Mouse (Mus musculus): ENCODE results near the gene Slc25a25. TPM values are rescaled to one million over a fixed set of nuclear protein-coding genes. Genes with fewer than 3 reads are reported as not detected.

Gene Slc25a25
- polyA plus RNA-seq, 1 experiment from 2014 or later = 33.0 TPM

DNA sequence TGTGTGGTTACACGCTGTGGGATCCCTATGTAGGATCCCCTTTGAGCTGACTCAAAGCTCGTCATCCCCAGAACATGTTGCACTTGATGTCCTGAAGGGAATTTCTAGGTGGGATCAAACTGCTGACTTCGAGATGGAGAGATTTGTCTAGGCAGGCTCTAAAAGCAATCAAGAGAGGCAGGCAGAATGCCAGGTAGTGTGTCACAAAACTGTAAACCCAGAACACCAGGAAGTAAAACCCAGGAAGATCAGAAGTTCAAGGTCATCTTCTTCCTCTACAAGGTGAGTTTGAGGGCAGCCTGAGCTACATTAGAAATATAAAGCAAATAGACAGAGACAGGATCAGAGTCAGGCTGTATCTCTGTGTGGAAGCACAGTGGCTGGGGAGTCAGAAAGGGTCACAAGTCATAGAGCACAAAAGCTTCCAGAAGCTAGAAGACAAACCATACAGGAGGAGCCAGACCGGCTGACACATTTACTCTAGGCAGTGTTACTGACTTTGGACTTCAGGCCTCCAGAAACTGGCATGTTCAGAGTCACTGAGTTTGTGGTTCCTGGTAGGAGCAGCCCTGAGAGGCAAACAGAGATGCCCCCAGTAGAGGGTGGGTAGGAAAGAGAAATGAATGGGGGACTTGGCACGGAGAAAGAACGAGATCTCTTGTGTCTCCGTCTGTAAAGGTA is 44.0 kb downstream of the Slc25a25 start:
- peaks cover 13% of the 10 kb centered on the region for H3K36me3 ChIP-seq
- DNase-seq (ENCODE audit: low spot score) = no peak
- H3K4me1 ChIP-seq = peaks cover 22% of the 10 kb centered on the region
- H3K27me3 ChIP-seq (ENCODE audit: low read depth, poor library complexity, severe bottlenecking) = no peaks in the 10 kb centered on the region
- no peaks in the 10 kb centered on the region for H3K9me3 ChIP-seq (replicated peaks)
- WGBS = 87% methylated on average over 7 of the region's 7 CpGs
- no peak overlapping the region for H3K4me3 ChIP-seq
- peak overlapping the region; percentile 63 for H3K27ac ChIP-seq

DNA sequence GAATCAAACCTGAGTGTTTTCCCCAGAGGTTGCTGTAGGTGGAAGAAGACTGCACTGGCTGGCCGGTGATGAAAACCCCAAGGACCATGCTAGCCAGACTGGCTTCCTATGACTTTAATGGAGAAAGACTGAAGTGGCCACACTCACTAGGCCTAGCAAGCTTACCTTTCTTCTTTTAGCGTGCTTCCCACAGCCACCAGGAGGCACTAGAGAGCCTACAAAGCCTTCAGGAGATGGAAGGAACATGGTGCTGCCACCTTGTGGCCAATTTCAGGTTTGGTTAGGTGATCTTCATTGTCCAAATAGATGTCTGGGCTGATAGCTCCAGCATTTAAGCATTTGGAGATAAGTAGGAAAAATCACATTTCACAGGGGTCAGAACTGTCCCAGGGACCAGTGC is 46.6 kb downstream of the Slc25a25 start:
- Histone ChIP-seq H3K4me1 (peaks cover 14% of the 10 kb centered on the region), H3K27me3 (ENCODE audit: low read depth, poor library complexity, severe bottlenecking) (no peaks in the 10 kb centered on the region), H3K36me3 (peaks cover 39% of the 10 kb centered on the region), H3K9me3 (replicated peaks) (no peaks in the 10 kb centered on the region), H3K4me3 (no peak overlapping the region), H3K27ac (peak overlapping the region; percentile 2; the same call in 1 of the 2 replicates)
- WGBS = 17% methylated on average over 2 of the region's 2 CpGs
- DNase-seq (ENCODE audit: low spot score) = peak; percentile 97

DNA sequence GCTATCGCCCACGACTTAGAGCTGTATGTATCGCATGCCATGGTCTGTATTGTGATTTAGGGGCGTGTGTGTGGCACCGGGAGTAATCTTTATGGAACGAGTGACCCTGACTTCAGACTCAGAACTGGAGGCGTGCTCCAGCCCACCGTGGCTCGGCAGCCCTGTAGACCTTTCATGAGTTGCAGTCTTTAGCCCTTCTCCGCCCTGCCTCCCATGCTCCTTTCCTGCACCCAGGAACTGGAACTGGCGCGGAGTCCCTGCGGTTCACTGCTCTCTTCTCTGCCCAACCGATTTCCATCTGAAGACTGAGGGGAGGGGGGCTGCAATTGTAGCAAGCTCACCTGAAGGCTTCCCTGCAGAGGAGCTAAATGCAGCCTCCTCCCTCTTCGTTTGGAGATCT is 54.5 kb downstream of the Slc25a25 start:
- Histone ChIP-seq H3K9me3 (replicated peaks) (no peaks in the 10 kb centered on the region), H3K4me1 (peaks cover 28% of the 10 kb centered on the region), H3K4me3 (peak overlapping the region; percentile 97), H3K36me3 (peaks cover 43% of the 10 kb centered on the region), H3K27me3 (ENCODE audit: low read depth, poor library complexity, severe bottlenecking) (no peaks in the 10 kb centered on the region), H3K27ac (peak overlapping the region; percentile 84)
- WGBS = under 1% methylated on average over 15 of the region's 15 CpGs
- no peak for DNase-seq (ENCODE audit: low spot score)

DNA sequence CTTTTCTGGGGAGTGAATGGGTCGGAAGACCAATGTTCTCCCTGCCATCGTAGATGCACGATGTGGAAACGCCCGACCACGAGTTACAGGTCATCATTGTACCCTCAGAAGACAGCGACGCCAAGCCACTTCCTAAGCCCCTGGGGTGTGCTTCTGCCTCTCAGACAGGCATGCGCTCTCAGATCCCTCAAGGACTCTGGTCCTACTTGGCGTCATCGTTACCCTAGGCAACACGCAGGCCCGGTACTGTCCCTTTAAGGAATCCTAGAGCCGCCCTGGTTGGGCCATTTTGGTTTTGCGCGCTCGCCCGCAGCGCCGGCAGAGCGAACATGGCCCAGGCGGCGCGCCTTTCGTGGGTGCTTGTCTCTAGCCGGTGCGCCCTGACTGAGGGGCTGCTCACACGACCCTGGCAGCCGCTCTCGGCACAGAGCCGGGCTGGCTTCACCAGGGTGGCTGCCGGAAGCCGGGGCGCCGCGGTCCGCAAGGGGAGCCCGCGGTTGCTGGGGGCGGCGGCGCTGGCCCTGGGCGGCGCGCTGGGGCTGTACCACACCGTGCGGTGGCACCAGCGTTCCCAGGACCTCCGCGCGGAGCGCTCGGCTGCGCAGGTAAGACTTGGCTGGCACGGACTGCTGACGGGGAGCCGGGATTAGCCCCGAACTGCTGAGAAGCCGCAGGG is 55.2 kb downstream of the Slc25a25 start:
- peak overlapping the region; percentile 97 for H3K4me3 ChIP-seq
- WGBS = under 1% methylated on average over 57 of the region's 59 CpGs
- H3K36me3 ChIP-seq = peaks cover 37% of the 10 kb centered on the region
- peak overlapping the region; percentile 84 for H3K27ac ChIP-seq
- peaks cover 30% of the 10 kb centered on the region for H3K4me1 ChIP-seq
- no peaks in the 10 kb centered on the region for H3K27me3 ChIP-seq (ENCODE audit: low read depth, poor library complexity, severe bottlenecking)
- H3K9me3 ChIP-seq (replicated peaks) = no peaks in the 10 kb centered on the region
- DNase-seq (ENCODE audit: low spot score) = peak; percentile 89

DNA sequence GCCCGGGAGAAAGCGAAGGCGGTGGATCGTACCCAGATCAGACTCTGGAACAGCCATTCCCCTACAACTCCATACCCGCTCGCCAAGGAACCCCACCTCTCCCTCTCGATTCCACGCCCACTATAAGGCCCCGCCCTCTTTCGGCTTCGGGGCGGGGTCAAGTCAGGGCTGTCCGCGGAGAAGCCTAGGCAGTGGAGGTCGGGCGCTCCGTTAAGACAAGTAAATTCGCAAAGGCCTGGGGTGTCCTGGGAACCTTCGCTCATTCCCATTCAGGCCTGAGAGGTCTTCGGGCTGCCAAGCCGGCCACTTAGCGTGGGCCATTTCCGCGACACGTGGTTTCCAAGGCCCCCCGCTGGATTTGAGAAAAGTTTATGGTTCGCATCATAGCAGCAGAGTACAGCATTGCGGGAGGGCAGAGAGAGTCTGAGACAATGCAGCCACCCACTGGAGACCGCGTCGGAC is 55.7 kb downstream of the Slc25a25 start, which contains the start of gene Ptges2:
Gene Ptges2 (plus strand): TSS at position 413 of the 462 bp plus-strand sequence.
- H3K4me1 ChIP-seq = peaks cover 36% of the 10 kb centered on the region
- DNase-seq (ENCODE audit: low spot score) = peak; percentile 90
- H3K36me3 ChIP-seq = peaks cover 32% of the 10 kb centered on the region
- peak within 1 kb of the TSS; percentile 84 for H3K27ac ChIP-seq
- H3K4me3 ChIP-seq = peak within 1 kb of the TSS; percentile 97
- under 1% methylated on average over 31 of the region's 31 CpGs for WGBS
- H3K9me3 ChIP-seq (replicated peaks) = no peaks in the 10 kb centered on the region
- H3K27me3 ChIP-seq (ENCODE audit: low read depth, poor library complexity, severe bottlenecking) = no peaks in the 10 kb centered on the region

DNA sequence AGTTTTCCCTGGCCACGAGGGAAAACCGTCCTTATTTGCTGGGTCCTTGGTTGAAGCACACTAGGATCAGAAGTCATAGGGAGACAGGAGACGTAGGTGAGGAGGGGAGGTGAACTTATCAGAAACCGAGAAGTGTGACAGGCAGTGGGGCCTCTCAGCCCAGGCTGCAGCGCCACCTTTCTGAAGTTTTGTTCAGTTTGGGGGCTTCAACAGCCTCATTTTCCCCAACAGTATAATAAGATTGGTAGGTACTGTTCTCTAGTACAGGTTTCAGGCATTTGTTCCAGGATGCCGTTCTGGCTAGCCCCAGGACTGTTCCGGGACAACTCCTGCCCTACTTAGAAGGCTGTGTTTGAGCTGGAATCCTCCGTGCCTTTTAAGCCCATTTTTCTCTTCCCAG is 56.3 kb downstream of the Slc25a25 start:
- H3K4me3 ChIP-seq = peak overlapping the region; percentile 97
- WGBS = 7% methylated on average over 8 of the region's 8 CpGs

DNA sequence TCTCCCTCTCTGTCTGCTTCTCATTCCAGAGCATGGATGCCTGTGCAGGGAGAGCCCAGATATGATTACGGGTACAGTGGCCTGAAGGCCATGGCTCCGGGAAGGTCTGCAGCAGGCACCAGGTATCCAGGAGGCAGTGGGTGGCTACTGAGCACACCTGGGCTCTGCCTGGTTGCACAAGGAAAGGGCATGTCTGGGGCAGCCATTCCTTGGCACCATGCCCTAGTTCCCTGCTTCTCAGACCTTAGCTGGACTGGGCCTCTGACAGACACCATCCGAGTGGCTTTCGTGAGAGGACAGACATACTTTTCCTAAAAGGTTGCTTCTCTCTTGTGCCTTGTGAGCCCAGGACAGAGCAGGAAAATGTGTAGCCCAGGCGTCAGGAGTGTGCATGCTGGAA is 59.2 kb downstream of the Slc25a25 start:
- 94% methylated on average over 5 of the region's 5 CpGs for WGBS
- no peak overlapping the region for H3K4me3 ChIP-seq
- peaks cover 50% of the 10 kb centered on the region for H3K4me1 ChIP-seq
- 0 out of 2 replicates have a peak, but pooled peaks cover 4% of the 10 kb centered on the region for H3K36me3 ChIP-seq
- H3K27ac ChIP-seq = no peak overlapping the region
- no peak for DNase-seq (ENCODE audit: low spot score)
- H3K9me3 ChIP-seq (replicated peaks) = no peaks in the 10 kb centered on the region
- H3K27me3 ChIP-seq (ENCODE audit: low read depth, poor library complexity, severe bottlenecking) = 0 out of 2 replicates have a peak, but pooled peaks cover 9% of the 10 kb centered on the region

More for the DNA sequence above, 56.3 kb downstream of the Slc25a25 start:
- peak; percentile 52 for DNase-seq (ENCODE audit: low spot score)
- no peaks in the 10 kb centered on the region for H3K9me3 ChIP-seq (replicated peaks)
- peak overlapping the region; percentile 84 for H3K27ac ChIP-seq
- H3K27me3 ChIP-seq (ENCODE audit: low read depth, poor library complexity, severe bottlenecking) = no peaks in the 10 kb centered on the region
- peaks cover 37% of the 10 kb centered on the region for H3K4me1 ChIP-seq
- peaks cover 26% of the 10 kb centered on the region for H3K36me3 ChIP-seq

DNA sequence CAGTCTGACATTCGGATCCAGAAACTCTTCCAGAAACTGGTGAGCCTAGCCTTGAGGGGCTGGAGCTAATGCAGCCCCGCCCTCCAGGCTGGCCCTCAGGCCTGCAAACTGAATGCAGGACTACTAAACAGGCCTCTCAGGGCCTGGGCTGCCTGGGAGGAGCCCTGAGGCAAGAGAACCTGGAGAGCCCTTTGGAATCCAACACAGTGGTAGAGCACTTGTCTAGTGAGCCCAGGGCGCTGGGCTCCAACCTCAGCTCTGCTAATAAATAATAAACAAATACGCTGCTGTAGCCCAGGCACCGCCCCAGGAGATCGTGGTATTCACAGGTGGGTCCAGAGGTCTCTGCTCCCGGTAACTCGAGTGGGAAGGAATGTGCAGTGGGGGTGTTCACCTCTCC is 60.4 kb downstream of the Slc25a25 start:
- H3K4me3 ChIP-seq = no peak overlapping the region
- H3K36me3 ChIP-seq = no peaks in the 10 kb centered on the region
- no peak for DNase-seq (ENCODE audit: low spot score)
- H3K27ac ChIP-seq = peak overlapping the region; percentile 40; the same call in 1 of the 2 replicates
- no peaks in the 10 kb centered on the region for H3K9me3 ChIP-seq (replicated peaks)
- H3K27me3 ChIP-seq (ENCODE audit: low read depth, poor library complexity, severe bottlenecking) = 0 out of 2 replicates have a peak, but pooled peaks cover 12% of the 10 kb centered on the region
- WGBS = 77% methylated on average over 8 of the region's 8 CpGs
- H3K4me1 ChIP-seq = peaks cover 47% of the 10 kb centered on the region

DNA sequence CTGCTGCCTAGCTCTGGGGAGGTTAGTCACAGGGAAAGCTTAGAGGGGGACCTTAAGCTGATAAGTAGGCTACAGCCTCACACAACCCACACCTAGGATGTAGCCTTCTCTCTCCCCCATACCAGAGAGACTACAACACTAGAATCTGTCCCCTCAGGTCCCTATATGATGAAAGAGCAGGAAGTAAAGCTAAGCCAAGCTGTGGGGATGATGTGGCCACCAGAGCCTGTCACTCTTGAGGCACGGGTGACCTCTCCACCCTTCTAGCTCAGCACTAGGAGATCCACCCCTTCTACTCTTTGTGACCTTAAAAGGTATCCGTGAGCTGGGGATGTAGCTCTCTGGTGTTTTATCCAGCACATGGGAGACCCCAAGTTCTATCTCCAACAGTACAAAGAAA is 62.1 kb downstream of the Slc25a25 start:
- Histone ChIP-seq H3K36me3 (no peaks in the 10 kb centered on the region), H3K27ac (peak overlapping the region; percentile 54; the same call in 1 of the 2 replicates), H3K9me3 (replicated peaks) (no peaks in the 10 kb centered on the region), H3K4me1 (peaks cover 40% of the 10 kb centered on the region), H3K27me3 (ENCODE audit: low read depth, poor library complexity, severe bottlenecking) (peaks cover 12% of the 10 kb centered on the region; the same call in 1 of the 2 replicates), H3K4me3 (no peak overlapping the region)
- WGBS = 84% methylated on average over 2 of the region's 2 CpGs
- no peak for DNase-seq (ENCODE audit: low spot score)

DNA sequence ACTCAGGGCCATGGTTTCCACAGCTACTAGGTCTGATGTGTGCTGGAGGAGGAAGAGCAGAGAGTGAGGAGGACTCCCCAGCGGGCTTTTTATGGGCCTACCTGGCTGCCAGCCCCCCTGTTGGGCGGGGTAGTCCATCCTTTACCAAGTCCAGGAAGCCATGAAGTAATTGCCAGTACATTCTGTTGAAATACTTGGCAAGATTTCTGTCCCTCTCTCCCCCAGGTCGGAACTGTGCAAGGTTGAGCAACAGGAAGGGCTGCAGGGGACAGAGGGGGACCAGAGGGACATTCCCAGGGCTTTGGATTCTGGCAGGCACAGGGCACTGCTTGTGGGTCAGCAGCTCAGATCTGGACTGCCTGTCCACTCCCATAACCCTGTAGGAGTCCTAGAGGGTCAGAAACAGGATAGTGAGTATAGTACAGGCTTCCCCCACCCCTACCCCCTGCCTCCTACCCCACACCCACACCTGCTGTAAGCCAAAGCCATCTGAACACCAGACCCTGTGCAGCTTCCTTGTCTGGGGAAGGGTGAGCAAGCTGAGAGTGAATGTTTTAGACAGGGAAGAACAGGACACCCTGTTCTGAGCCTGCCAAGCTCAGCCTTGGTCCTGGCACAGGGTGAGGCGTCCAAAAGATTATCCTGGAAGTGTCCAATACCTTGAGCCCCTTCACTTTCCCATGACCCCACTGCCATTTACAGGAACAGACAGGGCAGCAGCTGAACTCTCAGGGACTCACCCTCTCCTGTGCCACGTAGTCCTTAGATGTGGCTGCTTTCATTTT is 63.3 kb downstream of the Slc25a25 start, which contains the start of gene Lcn2:
Gene Lcn2 (minus strand): TSS at position 547 of the 785 bp plus-strand sequence.
- H3K27ac ChIP-seq = peak within 1 kb of the TSS; percentile 54
- 70% methylated on average over 5 of the region's 5 CpGs for WGBS
- DNase-seq (ENCODE audit: low spot score) = no peak
- no peak within 1 kb of the TSS for H3K4me3 ChIP-seq
- no peaks in the 10 kb centered on the region for H3K36me3 ChIP-seq
- H3K9me3 ChIP-seq (replicated peaks) = no peaks in the 10 kb centered on the region
- peaks cover 40% of the 10 kb centered on the region for H3K4me1 ChIP-seq
- peaks cover 24% of the 10 kb centered on the region for H3K27me3 ChIP-seq (ENCODE audit: low read depth, poor library complexity, severe bottlenecking)

DNA sequence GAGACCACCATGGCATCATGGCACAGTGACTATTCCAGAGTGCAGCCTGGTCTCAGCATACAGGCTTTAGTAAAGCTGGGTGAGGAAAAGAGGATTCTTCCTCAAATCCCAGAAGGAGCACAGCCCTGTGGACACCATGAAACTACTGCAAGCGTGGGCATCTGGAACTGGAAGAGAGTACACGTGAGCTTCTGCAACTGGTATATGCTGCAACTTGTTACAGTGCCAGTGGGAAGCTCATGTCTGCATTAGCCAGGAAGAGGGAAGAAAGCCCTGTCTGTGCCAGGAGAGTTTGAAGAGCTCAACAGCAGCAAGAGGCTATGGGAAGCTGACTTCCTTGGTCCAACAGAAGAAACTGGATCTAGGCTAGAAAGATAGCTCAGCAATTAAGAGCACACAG is 68.6 kb downstream of the Slc25a25 start:
- H3K27me3 ChIP-seq (ENCODE audit: low read depth, poor library complexity, severe bottlenecking) = peaks cover 30% of the 10 kb centered on the region
- peaks cover 27% of the 10 kb centered on the region for H3K36me3 ChIP-seq
- no peak for DNase-seq (ENCODE audit: low spot score)
- 77% methylated on average over 2 of the region's 2 CpGs for WGBS
- peak overlapping the region; percentile 73; the same call in 1 of the 2 replicates for H3K4me3 ChIP-seq
- H3K27ac ChIP-seq = no peak overlapping the region
- H3K4me1 ChIP-seq = peaks cover 32% of the 10 kb centered on the region
- H3K9me3 ChIP-seq (replicated peaks) = no peaks in the 10 kb centered on the region

DNA sequence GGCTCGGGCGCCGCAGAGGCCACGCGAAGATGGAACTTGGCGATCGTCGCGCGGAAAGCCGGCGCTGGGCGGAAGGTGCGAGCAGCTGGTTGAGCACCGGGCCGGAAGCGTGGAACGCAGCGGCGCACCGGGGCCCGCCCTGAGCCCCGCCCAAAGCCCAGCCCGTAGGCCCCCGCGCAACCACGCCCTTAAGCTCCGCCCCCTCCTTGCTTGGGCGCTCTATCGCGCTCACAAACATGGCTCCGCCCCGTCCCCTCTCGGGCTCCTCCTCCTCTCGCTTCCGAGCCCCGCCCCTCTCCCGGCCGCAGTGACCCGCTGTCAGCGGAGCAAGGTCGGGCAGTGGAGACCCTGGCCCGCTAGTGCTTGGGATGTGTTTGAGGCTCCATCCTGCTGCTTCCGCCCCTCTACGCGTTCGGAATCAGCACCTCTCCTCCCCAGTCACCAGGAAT is 69.4 kb downstream of the Slc25a25 start, which contains the start of gene 1110008P14Rik:
Gene 1110008P14Rik (minus strand): TSS at position 164 of the 449 bp plus-strand sequence.
- peak within 1 kb of the TSS; percentile 73 for H3K27ac ChIP-seq
- peaks cover 36% of the 10 kb centered on the region for H3K36me3 ChIP-seq
- no peaks in the 10 kb centered on the region for H3K9me3 ChIP-seq (replicated peaks)
- peaks cover 23% of the 10 kb centered on the region for H3K27me3 ChIP-seq (ENCODE audit: low read depth, poor library complexity, severe bottlenecking)
- H3K4me1 ChIP-seq = peaks cover 24% of the 10 kb centered on the region
- peak; percentile 93 for DNase-seq (ENCODE audit: low spot score)
- H3K4me3 ChIP-seq = peak within 1 kb of the TSS; percentile 73
- under 1% methylated on average over 45 of the region's 47 CpGs for WGBS
